Mouse (Mus musculus): Measurements from ENCODE around the gene Ttc28. TPM values are rescaled to one million over a fixed set of nuclear protein-coding genes. Genes with fewer than 3 reads are reported as not detected.

The Ttc28 gene
- polyA plus RNA-seq, 1 experiment = 3.4 TPM

DNA sequence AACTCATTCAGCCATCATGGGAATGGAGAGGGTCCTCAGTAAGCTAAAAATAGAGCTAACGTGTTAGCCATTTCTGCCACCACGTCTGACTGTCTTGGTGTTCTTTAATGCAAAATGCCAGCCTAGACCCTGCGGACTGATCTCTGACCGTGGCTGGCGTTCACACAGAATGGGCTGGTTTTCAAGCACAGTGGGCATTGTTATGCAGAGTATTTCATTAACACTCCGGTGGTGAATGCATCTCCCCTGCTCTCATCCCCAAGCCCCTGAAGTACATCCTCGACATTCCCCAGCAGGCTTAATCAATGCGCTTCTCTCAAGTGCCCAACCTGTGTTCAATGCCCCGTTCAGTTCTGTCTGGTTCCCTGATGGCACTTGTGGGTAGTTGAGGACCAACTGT, 290.8 kb downstream of the Ttc28 start:
- Histone ChIP-seq H3K79me3 (ENCODE audit: low read depth) (no peaks in the 10 kb centered on the region), H3K79me2 (ENCODE audit: control insufficient read depth, insufficient read depth) (no peaks in the 10 kb centered on the region), H3K36me3 (ENCODE audit: control insufficient read depth, insufficient read depth) (no peaks in the 10 kb centered on the region), H3K4me3 (ENCODE audit: insufficient read depth, poor library complexity, severe bottlenecking) (no peak overlapping the region), H3ac (ENCODE audit: control insufficient read depth, insufficient read length, low read depth) (no peak overlapping the region), H3K27me3 (ENCODE audit: control insufficient read depth, insufficient read depth, insufficient read length) (no peaks in the 10 kb centered on the region)
- no peak for TF ChIP-seq MAX (IDR thresholded peaks at IDR 0.05)
- TF ChIP-seq MYOG (IDR thresholded peaks at IDR 0.05; ENCODE audit: control insufficient read depth, extremely low read depth, insufficient read length) = no peak
- no peak for TF ChIP-seq CEBPB (IDR thresholded peaks at IDR 0.05; ENCODE audit: low read depth)
- TF ChIP-seq CTCF (IDR thresholded peaks at IDR 0.05; ENCODE audit: control insufficient read depth, insufficient read depth, insufficient read length) = no peak
- no peak for TF ChIP-seq MYOD1 (IDR thresholded peaks at IDR 0.05; ENCODE audit: control insufficient read depth, insufficient read length, low read depth)
- TF ChIP-seq USF1 (IDR thresholded peaks at IDR 0.05; ENCODE audit: low read depth) = no peak
- no peak for TF ChIP-seq FOSL1 (IDR thresholded peaks at IDR 0.05; ENCODE audit: insufficient read depth, low read length, poor library complexity, severe bottlenecking)

DNA sequence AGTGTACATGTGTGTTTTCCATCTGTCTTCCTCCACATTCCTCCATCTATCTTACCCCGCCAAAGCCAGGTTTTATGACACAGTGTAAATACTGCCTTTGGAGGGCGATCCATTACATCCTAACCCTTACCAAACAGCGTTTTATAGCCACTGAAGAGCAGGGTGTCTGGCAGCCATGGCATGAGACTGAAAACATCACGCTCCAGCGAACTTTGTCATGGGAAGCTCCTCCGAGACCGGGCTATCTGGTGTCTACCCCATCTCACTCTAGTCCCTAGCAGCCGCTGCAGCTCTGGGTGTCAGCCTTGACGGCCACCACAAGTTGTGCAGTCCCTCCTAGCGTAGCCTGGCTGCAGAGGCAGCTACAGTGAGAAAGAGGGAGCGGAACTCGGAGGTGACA, 295.8 kb downstream of the Ttc28 start:
- no peaks in the 10 kb centered on the region for H3K36me3 ChIP-seq (ENCODE audit: control insufficient read depth, insufficient read depth)
- no peaks in the 10 kb centered on the region for H3K79me2 ChIP-seq (ENCODE audit: control insufficient read depth, insufficient read depth)
- no peak for TF ChIP-seq MYOD1 (IDR thresholded peaks at IDR 0.05; ENCODE audit: control insufficient read depth, insufficient read length, low read depth)
- no peaks in the 10 kb centered on the region for H3K79me3 ChIP-seq (ENCODE audit: low read depth)
- H3K4me3 ChIP-seq (ENCODE audit: insufficient read depth, poor library complexity, severe bottlenecking) = no peak overlapping the region
- H3K27me3 ChIP-seq (ENCODE audit: control insufficient read depth, insufficient read depth, insufficient read length) = no peaks in the 10 kb centered on the region
- no peak overlapping the region for H3ac ChIP-seq (ENCODE audit: control insufficient read depth, insufficient read length, low read depth)

DNA sequence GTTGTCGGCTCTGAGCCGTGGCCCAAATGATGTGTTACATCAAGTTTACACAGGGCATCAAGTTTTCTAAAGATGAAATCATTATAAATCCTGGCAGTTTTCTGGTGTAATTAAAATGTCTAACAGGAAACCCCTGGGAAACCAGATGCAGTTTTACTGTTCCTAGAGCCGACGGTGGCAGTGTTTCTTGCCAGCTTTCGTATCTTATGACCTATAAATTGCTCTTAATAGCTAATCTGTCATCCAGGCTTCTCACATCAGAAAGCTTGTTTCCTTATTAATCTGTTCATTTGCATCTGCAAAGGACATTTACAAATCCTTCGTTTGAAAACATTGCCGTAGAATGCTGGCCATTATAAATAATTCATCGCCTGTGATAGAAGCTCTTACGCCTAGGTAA, 296.2 kb downstream of the Ttc28 start:
- H3ac ChIP-seq (ENCODE audit: control insufficient read depth, insufficient read length, low read depth) = no peak overlapping the region
- TF ChIP-seq MYOG (IDR thresholded peaks at IDR 0.05; ENCODE audit: control insufficient read depth, extremely low read depth, insufficient read length) (no peak), MAX (IDR thresholded peaks at IDR 0.05) (no peak), FOSL1 (IDR thresholded peaks at IDR 0.05; ENCODE audit: insufficient read depth, low read length, poor library complexity, severe bottlenecking) (no peak), CTCF (IDR thresholded peaks at IDR 0.05; ENCODE audit: control insufficient read depth, insufficient read depth, insufficient read length) (no peak), MYOD1 (IDR thresholded peaks at IDR 0.05; ENCODE audit: control insufficient read depth, insufficient read length, low read depth) (no peak), CEBPB (IDR thresholded peaks at IDR 0.05; ENCODE audit: low read depth) (no peak), USF1 (IDR thresholded peaks at IDR 0.05; ENCODE audit: low read depth) (no peak)
- H3K27me3 ChIP-seq (ENCODE audit: control insufficient read depth, insufficient read depth, insufficient read length) = no peaks in the 10 kb centered on the region
- H3K36me3 ChIP-seq (ENCODE audit: control insufficient read depth, insufficient read depth) = no peaks in the 10 kb centered on the region
- H3K79me3 ChIP-seq (ENCODE audit: low read depth) = no peaks in the 10 kb centered on the region
- no peaks in the 10 kb centered on the region for H3K79me2 ChIP-seq (ENCODE audit: control insufficient read depth, insufficient read depth)
- H3K4me3 ChIP-seq (ENCODE audit: insufficient read depth, poor library complexity, severe bottlenecking) = no peak overlapping the region

DNA sequence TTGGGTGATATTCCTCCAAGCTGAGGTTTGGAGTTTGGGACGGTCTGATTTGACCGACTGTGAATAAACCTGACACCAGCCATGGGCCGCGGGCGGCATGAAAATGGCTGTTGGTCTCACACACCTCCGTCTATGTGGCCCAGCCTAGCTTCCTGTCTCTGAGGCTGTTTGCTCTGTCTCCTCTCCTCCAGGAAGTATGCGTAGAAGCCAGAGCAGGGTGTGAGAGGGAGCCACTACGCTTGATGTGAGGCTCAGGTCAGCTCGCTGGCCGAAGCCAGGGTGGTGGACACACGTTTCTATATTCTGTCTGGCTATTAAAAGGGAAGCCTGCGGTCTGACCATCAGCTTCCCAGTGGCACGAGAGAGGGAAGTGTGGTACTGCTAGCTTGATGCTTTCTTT, 296.8 kb downstream of the Ttc28 start:
- Histone ChIP-seq H3K4me3 (ENCODE audit: insufficient read depth, poor library complexity, severe bottlenecking) (no peak overlapping the region), H3K36me3 (ENCODE audit: control insufficient read depth, insufficient read depth) (no peaks in the 10 kb centered on the region), H3K79me3 (ENCODE audit: low read depth) (no peaks in the 10 kb centered on the region), H3K27me3 (ENCODE audit: control insufficient read depth, insufficient read depth, insufficient read length) (no peaks in the 10 kb centered on the region), H3K79me2 (ENCODE audit: control insufficient read depth, insufficient read depth) (no peaks in the 10 kb centered on the region), H3ac (ENCODE audit: control insufficient read depth, insufficient read length, low read depth) (no peak overlapping the region)
- TF ChIP-seq FOSL1 (IDR thresholded peaks at IDR 0.05; ENCODE audit: insufficient read depth, low read length, poor library complexity, severe bottlenecking) = no peak
- TF ChIP-seq MYOG (IDR thresholded peaks at IDR 0.05; ENCODE audit: control insufficient read depth, extremely low read depth, insufficient read length) = no peak

DNA sequence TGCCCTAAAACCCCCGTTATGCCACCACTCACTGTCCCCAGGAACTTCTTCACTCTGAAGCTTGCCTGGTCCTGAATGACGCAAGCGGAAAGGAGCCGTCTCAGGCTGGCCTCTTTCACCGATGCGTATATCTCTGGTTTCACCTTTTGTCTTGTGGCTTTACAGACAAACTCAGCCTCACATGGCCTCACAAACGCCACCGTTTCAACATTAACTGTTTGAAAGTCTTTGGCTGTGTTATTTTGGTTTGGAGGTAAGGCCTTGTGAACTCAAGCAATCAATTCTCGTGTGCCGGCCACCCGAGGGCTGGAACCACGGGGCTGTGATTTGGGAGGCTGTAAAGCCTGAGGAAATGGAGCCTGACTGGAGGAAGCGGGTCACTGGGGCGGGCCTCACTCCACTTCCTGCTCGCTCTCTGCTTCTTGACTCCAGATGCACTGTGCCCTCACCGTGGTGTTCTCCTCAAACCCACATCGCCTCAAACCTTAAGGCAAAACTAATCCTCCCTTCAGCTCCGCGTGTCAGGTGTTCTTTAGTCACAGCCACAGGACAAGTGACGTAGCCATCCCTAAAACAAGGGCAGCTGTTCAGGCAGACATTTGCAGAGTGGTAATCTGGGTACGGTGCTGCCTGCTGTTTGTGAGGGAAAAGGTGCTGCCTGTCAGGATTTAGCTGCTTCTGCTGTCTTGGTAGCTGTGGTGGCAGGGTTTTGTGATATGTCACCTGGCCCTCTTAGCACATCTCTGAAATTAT, 298.9 kb downstream of the Ttc28 start:
- H3K79me3 ChIP-seq (ENCODE audit: low read depth) = no peaks in the 10 kb centered on the region
- H3K4me3 ChIP-seq (ENCODE audit: insufficient read depth, poor library complexity, severe bottlenecking) = no peak overlapping the region
- H3ac ChIP-seq (ENCODE audit: control insufficient read depth, insufficient read length, low read depth) = no peak overlapping the region
- no peaks in the 10 kb centered on the region for H3K27me3 ChIP-seq (ENCODE audit: control insufficient read depth, insufficient read depth, insufficient read length)
- H3K79me2 ChIP-seq (ENCODE audit: control insufficient read depth, insufficient read depth) = no peaks in the 10 kb centered on the region
- H3K36me3 ChIP-seq (ENCODE audit: control insufficient read depth, insufficient read depth) = no peaks in the 10 kb centered on the region
- TF ChIP-seq USF1 (IDR thresholded peaks at IDR 0.05; ENCODE audit: low read depth) = no peak
- no peak for TF ChIP-seq MYOG (IDR thresholded peaks at IDR 0.05; ENCODE audit: control insufficient read depth, extremely low read depth, insufficient read length)
- TF ChIP-seq FOSL1 (IDR thresholded peaks at IDR 0.05; ENCODE audit: insufficient read depth, low read length, poor library complexity, severe bottlenecking) = no peak
- TF ChIP-seq CTCF (IDR thresholded peaks at IDR 0.05; ENCODE audit: control insufficient read depth, insufficient read depth, insufficient read length) = no peak
- no peak for TF ChIP-seq CEBPB (IDR thresholded peaks at IDR 0.05; ENCODE audit: low read depth)
- TF ChIP-seq MAX (IDR thresholded peaks at IDR 0.05) = no peak
- no peak for TF ChIP-seq MYOD1 (IDR thresholded peaks at IDR 0.05; ENCODE audit: control insufficient read depth, insufficient read length, low read depth)

DNA sequence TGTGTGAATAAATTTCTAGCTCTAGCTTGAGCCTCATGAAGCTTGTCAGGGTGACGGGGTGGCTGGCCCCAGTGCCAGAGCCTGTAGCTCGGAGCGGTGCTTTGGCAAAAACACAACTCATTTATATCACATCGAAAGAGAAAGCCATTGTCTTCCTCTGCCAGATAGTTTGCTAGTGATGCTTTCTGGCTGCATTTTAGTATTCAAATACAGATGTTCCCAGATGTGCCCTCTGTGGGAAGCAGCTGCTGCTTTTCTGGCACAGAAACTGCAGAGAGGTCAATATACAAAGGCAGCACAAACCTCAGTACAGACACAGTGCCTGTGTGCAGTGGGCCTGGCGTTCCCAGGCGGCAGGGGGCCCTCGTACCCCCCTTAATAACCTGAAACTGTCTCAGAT, 300.0 kb downstream of the Ttc28 start:
- H3K79me3 ChIP-seq (ENCODE audit: low read depth) = no peaks in the 10 kb centered on the region
- no peaks in the 10 kb centered on the region for H3K36me3 ChIP-seq (ENCODE audit: control insufficient read depth, insufficient read depth)
- no peaks in the 10 kb centered on the region for H3K79me2 ChIP-seq (ENCODE audit: control insufficient read depth, insufficient read depth)
- no peak for TF ChIP-seq USF1 (IDR thresholded peaks at IDR 0.05; ENCODE audit: low read depth)
- TF ChIP-seq MAX (IDR thresholded peaks at IDR 0.05) = no peak
- TF ChIP-seq MYOD1 (IDR thresholded peaks at IDR 0.05; ENCODE audit: control insufficient read depth, insufficient read length, low read depth) = no peak
- no peak for TF ChIP-seq CTCF (IDR thresholded peaks at IDR 0.05; ENCODE audit: control insufficient read depth, insufficient read depth, insufficient read length)
- TF ChIP-seq MYOG (IDR thresholded peaks at IDR 0.05; ENCODE audit: control insufficient read depth, extremely low read depth, insufficient read length) = no peak
- H3K27me3 ChIP-seq (ENCODE audit: control insufficient read depth, insufficient read depth, insufficient read length) = no peaks in the 10 kb centered on the region
- H3K4me3 ChIP-seq (ENCODE audit: insufficient read depth, poor library complexity, severe bottlenecking) = no peak overlapping the region
- H3ac ChIP-seq (ENCODE audit: control insufficient read depth, insufficient read length, low read depth) = no peak overlapping the region
